Mouse (Mus musculus) intestine, postnatal 0 days (tissue): Measurements from ENCODE around the gene Lactb. TPM values are rescaled to one million over a fixed set of nuclear protein-coding genes. Genes with fewer than 3 reads are reported as not detected.
"Not testable (repeated sequence)": the region's sequence is repeated elsewhere in the genome, so short reads cannot be mapped to it uniquely, and the experiment has no call there.

Experiments used
- ATAC-seq: fragments of 200-750 bp; cut with Nextera tagmentation; 2 replicates; pipeline ENCODE4 v1.8.0; 2017; ENCODE audit warnings: mild to moderate bottlenecking, moderate TSS enrichment, moderate library complexity
- H3K27ac ChIP-seq: fragments of 300-500 bp; sonication (generic); 2 replicates; pipeline ENCODE4 v1.5.1; 2014; ENCODE audit warnings: mild to moderate bottlenecking, low read depth, low read length, moderate library complexity
- H3K27me3 ChIP-seq: fragments of 300-500 bp; sonication (generic); replicated peaks from 2 replicates; pipeline ENCODE4 v1.6.1; 2014; ENCODE audit warnings: low read length, mixed read lengths; ENCODE audit not compliant: control insufficient read depth, insufficient read depth
- H3K36me3 ChIP-seq: fragments of 300-500 bp; sonication (generic); 2 replicates; pipeline ENCODE4 v1.6.1; 2014; ENCODE audit warnings: mild to moderate bottlenecking, moderate library complexity; ENCODE audit not compliant: control insufficient read depth, insufficient read depth
- H3K4me1 ChIP-seq: fragments of 300-500 bp; sonication (generic); replicated peaks from 2 replicates; pipeline ENCODE4 v1.6.1; 2014; ENCODE audit warnings: antibody characterized with exemption, low read length, mixed read lengths; ENCODE audit not compliant: control insufficient read depth, insufficient read depth
- H3K4me2 ChIP-seq: fragments of 300-500 bp; sonication (generic); replicated peaks from 2 replicates; pipeline ENCODE4 v1.6.1; 2014; ENCODE audit warnings: low read depth, mild to moderate bottlenecking, moderate library complexity
- H3K4me3 ChIP-seq: fragments of 300-500 bp; sonication (generic); 2 replicates; pipeline ENCODE4 v1.5.1; 2014; ENCODE audit warnings: low read depth, low read length
- H3K9ac ChIP-seq: fragments of 300-500 bp; sonication (generic); 2 replicates; pipeline ENCODE4 v1.6.1; 2014; ENCODE audit warnings: mild to moderate bottlenecking, low read depth, low read length
- H3K9me3 ChIP-seq: fragments of 300-500 bp; sonication (generic); 2 replicates; pipeline ENCODE4 v1.6.1; 2016; ENCODE audit warnings: mixed run types; ENCODE audit not compliant: control insufficient read depth
- CTCF ChIP-seq: sonication (generic); IDR thresholded peaks from 2 replicates; pipeline ENCODE4 v1.5.1; 2016; ENCODE audit warnings: low read depth, mild to moderate bottlenecking, control low read depth, antibody characterized with exemption, moderate library complexity
- WGBS: fragments of 180-500 bp; shearing (Covaris S2); extraction: QIAGEN DNeasy Blood & Tissue Kit; methylation state at CpG from one replicate; pipeline ENCODE4 v1.1.7; 2014; 5-methylcytosine and 5-hydroxymethylcytosine counted together
- polyA plus RNA-seq: library from polyadenylated mRNA; unstranded; fragments of >200 nt; fragmentation: Nextera tagmentation; extraction: Ambion mirVana; gene quantifications from 2 replicates; pipeline ENCODE4 v1.2.1, GENCODE M21; 2015

Lactb gene
- polyA plus RNA-seq, 1 experiment from 2014 or later, result 14.9 TPM

- peak overlapping the region; percentile 78 for H3K27ac ChIP-seq
- 0 out of 2 replicates have a peak overlapping the region, but pooled peaks have one; percentile 1 for H3K4me2 ChIP-seq
- 53% methylated on average over 9 of the region's 9 CpGs for WGBS
Measured at GRCm38 (mm10) chr9:66915869-66916785, 59.2 kb downstream of the Lactb start.

GRCm38 (mm10) chr9:66915401-66915800 lies 59.9 kb downstream of the Lactb start:
- peak overlapping the region; percentile 78; the same call in 1 of the 2 replicates for H3K27ac ChIP-seq

More at GRCm38 (mm10) chr9:66915869-66916785, 59.2 kb downstream of the Lactb start:
- H3K4me1 ChIP-seq, result peaks cover 22% of the 10 kb centered on the region
- no peaks in the 10 kb centered on the region for H3K27me3 ChIP-seq
- no peak for TF ChIP-seq CTCF
- peaks cover under 1% of the 10 kb centered on the region; the same call in 1 of the 2 replicates for H3K36me3 ChIP-seq
- H3K4me3 ChIP-seq, result no peak overlapping the region
- ATAC-seq, result peak; percentile 42
- no peaks in the 10 kb centered on the region for H3K9me3 ChIP-seq
- H3K9ac ChIP-seq, result no peak overlapping the region

GRCm38 (mm10) chr9:66914540-66914939 lies 60.7 kb downstream of the Lactb start:
- H3K36me3 ChIP-seq, result peaks cover 3% of the 10 kb centered on the region; the same call in 1 of the 2 replicates
- H3K4me3 ChIP-seq, result no peak overlapping the region
- H3K4me2 ChIP-seq, result no peak overlapping the region
- no peaks in the 10 kb centered on the region for H3K27me3 ChIP-seq
- no peak for TF ChIP-seq CTCF
- no peaks in the 10 kb centered on the region for H3K9me3 ChIP-seq
- no peak for ATAC-seq
- peaks cover 22% of the 10 kb centered on the region for H3K4me1 ChIP-seq
- no peak overlapping the region for H3K9ac ChIP-seq
- 0 out of 2 replicates have a peak overlapping the region, but pooled peaks have one; percentile 37 for H3K27ac ChIP-seq
- 77% methylated on average over 3 of the region's 3 CpGs for WGBS

More at GRCm38 (mm10) chr9:66915401-66915800, 59.9 kb downstream of the Lactb start:
- Histone ChIP-seq H3K9me3 (no peaks in the 10 kb centered on the region), H3K36me3 (peaks cover 3% of the 10 kb centered on the region; the same call in 1 of the 2 replicates), H3K4me1 (peaks cover 22% of the 10 kb centered on the region), H3K4me3 (no peak overlapping the region), H3K9ac (no peak overlapping the region), H3K4me2 (peak overlapping the region; percentile 10; the same call in 1 of the 2 replicates), H3K27me3 (no peaks in the 10 kb centered on the region)
- no peak for ATAC-seq
- WGBS, result 64% methylated on average over 5 of the region's 5 CpGs
- TF ChIP-seq CTCF, result no peak

- H3K27me3 ChIP-seq, result not testable (repeated sequence)
- ATAC-seq, result peak; percentile 90
Measured at GRCm38 (mm10) chr9:66913254-66913934, 61.9 kb downstream of the Lactb start.

GRCm38 (mm10) chr9:66912304-66912703 lies 63.0 kb downstream of the Lactb start:
- Histone ChIP-seq H3K9ac (no peak overlapping the region), H3K27me3 (no peaks in the 10 kb centered on the region), H3K4me2 (peak overlapping the region; percentile 3; the same call in 1 of the 2 replicates), H3K9me3 (no peaks in the 10 kb centered on the region), H3K27ac (no peak overlapping the region), H3K4me3 (no peak overlapping the region), H3K36me3 (peaks cover 3% of the 10 kb centered on the region; the same call in 1 of the 2 replicates), H3K4me1 (peaks cover 20% of the 10 kb centered on the region)
- no peak for ATAC-seq
- no peak for TF ChIP-seq CTCF

More at GRCm38 (mm10) chr9:66913254-66913934, 61.9 kb downstream of the Lactb start:
- H3K9me3 ChIP-seq, H3K9ac ChIP-seq, H3K4me2 ChIP-seq, H3K36me3 ChIP-seq, H3K4me3 ChIP-seq: not testable (repeated sequence)
- Histone ChIP-seq H3K27ac (peak overlapping the region; percentile 46; the same call in 1 of the 2 replicates), H3K4me1 (peaks cover 22% of the 10 kb centered on the region)
- 44% methylated on average over 5 of the region's 5 CpGs for WGBS

- no peak for TF ChIP-seq CTCF
- WGBS, result 65% methylated on average over 5 of the region's 5 CpGs
Measured at GRCm38 (mm10) chr9:66910677-66911076, 64.6 kb downstream of the Lactb start.

More at GRCm38 (mm10) chr9:66910677-66911076, 64.6 kb downstream of the Lactb start:
- Histone ChIP-seq H3K27me3 (no peaks in the 10 kb centered on the region), H3K36me3 (peaks cover 3% of the 10 kb centered on the region; the same call in 1 of the 2 replicates), H3K27ac (no peak overlapping the region), H3K4me2 (no peak overlapping the region), H3K9me3 (no peaks in the 10 kb centered on the region), H3K4me1 (peaks cover 13% of the 10 kb centered on the region), H3K9ac (no peak overlapping the region), H3K4me3 (no peak overlapping the region)
- no peak for ATAC-seq
